Mouse (Mus musculus) layer of hippocampus, postnatal 25 days (tissue): ENCODE measurements around the gene Gramd1b. TPM values are rescaled to one million over a fixed set of nuclear protein-coding genes. Genes with fewer than 3 reads are reported as not detected.
A peak's percentile ranks its signal among the peaks of the same experiment; 100 is the strongest.

Experiments
- DNase-seq, 2 experiments: peaks; one replicate each; pipeline ENCODE4 v3.0.0; 2022; ENCODE audit warnings: mixed read lengths in 2 of 2, low spot score in 1 of 2; ENCODE audit errors: extremely low spot score in 1 of 2
- total RNA-seq, 2 experiments: library from RNA; stranded (reverse); gene quantifications; 2 replicates each; pipeline ENCODE4 v1.2.3; 2021

Gene Gramd1b
- total RNA-seq, 2 experiments from 2014 or later: 144 to 167 TPM

GRCm38 (mm10) chr9:40459304-40460280 is 71.6 kb downstream of the Gramd1b start:
- no peak for DNase-seq

DNA sequence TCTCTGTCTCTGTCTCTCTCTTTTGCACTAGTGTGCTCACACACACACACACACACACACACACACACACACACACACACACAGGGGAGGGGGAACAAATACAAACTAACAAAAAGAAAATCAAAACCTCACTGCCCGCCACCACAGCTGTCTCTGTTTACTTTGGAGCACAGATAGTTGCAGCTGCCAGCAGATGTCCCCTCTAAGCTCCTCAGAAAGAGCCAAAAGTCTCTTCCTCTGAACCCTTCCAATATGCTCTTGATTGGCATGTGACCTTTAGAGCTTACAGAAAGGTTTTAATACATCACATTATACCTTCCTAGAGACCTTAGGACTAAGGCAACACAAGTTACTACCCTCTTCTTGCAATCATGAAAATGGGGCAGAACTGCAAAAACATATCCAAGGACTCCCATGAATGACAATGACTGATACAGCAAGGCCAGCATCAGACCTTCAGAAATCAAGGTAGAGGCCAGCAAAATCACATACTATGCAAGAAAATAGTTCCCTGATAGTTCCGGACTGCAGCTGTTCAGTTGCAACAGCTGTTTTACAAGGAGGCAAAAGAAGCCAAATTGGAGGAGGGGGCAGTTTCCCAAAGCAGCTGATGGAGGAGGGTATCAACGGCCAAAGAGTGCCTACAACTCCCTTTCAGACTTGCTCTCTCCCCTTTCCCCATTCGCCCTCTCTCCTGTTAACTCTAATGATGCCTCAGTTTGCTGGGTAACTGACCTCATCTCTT is 72.5 kb downstream of the Gramd1b start:
- no peak for DNase-seq

DNA sequence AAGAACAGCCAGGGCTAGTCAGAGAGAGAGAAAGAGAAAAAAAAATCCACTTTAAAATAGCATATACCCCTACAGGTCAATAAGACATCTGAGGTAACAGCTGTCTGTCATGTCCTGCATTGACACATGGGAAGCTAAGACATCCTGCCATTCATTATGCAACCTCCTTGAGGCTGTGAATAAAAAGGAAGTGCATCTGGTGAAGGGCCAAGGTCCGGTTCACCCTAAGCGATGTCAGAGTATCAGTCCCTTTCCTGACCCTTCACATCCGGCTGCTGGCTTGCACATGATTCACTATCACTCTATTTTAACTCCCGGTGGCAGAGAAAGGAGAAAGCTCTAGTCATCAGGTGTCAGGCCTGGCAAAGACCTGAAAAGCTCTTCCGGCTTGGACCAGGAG is 73.7 kb downstream of the Gramd1b start:
- DNase-seq: no peak

DNA sequence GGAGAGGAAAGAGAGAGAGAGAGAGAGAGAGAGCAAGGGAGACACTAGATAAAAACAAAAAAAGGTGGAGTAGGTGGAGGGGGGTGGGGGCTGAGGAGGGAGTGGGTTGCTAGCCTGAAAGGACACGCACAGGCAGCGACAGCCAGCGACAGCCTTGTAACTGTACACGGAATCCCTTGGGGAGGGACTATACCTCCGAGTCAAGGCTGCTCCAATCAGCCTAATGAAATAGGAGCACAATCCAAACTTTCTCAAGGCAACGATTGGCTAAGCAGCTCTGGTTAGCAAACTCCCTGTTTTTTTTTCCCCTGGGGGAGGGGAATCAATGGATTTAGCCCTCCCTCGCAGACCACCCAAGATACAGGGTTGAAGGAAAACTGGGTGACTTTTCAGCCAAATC is 75.0 kb downstream of the Gramd1b start:
- no peak for DNase-seq

GRCm38 (mm10) chr9:40455336-40456185 is 75.6 kb downstream of the Gramd1b start:
- DNase-seq: peak; percentile 41 to 45

GRCm38 (mm10) chr9:40455020-40455335 is 76.2 kb downstream of the Gramd1b start:
- DNase-seq: no peak

DNA sequence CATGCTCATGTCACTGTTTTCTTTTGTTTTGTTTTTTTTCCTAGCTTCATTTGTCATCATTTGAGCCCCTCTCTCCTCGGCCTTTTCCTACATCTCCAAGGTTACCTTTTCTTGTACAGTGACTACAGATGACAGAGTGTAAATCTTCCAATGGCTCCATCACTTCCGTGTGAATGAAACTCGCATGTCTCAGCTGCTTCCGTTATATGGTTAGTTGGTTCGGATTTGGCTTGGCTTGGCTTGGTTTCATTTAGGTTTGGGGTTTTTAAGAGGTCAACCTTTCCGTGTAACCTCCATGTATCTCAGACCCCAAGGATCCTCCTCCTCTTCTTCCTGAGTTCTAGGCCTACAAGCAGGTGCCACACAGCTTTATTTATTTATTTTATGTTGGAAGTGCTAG is 77.3 kb downstream of the Gramd1b start:
- DNase-seq: no peak

- no peak for DNase-seq
Observed at GRCm38 (mm10) chr9:40452208-40452607, 79.0 kb downstream of the Gramd1b start.

GRCm38 (mm10) chr9:40450776-40451175 is 80.4 kb downstream of the Gramd1b start:
- no peak for DNase-seq

DNA sequence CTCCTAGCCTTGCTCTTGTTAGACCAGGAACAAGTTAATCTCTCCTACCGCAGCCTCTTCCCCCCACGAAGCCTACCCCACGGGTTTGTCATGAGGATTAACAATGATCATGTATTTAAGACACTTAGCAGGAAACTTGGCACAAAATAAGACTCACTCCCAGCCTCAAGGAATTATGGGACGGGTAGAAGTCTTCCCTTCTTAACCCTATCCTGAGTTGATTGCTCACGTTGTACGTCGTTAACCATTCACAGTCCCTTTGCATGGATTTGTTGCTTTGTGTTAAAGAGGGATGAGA is 80.8 kb downstream of the Gramd1b start:
- DNase-seq: no peak

DNA sequence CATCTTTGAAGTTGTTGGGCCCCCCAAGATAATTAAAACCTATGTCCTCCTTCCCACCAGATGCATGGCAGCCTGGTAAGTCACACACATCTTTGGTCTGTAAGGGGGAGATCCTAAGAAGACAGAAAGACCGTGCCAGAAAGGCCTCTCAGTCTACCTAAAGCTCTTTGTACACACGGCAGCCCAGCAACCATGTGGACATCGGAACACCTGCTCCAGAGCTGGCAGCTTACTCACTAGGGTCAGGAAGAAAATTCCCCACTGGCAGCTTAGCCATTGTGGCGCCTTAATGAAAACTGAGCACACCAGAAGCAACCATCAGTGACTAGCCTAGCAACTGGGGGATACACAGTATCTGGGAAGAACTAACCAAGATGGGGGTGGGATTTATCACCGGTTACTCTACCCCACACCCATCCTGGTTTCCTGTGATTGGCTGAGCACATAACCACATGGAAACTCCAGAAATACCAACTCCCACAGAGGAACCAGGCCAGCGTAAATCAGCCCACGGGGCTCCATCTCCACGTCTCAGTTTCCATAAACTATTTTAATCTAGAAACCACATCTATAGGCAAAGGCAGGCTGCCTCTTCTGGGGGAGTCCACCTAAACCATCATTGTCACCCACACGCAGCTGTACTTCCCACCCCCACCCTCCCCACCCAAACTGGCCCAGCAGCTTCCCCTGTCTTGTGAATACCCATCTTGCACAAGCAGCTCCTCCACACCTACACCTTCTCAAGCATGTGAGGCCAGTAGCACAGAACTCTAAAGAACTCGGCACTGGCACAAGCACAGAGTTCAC is 81.4 kb downstream of the Gramd1b start:
- no peak for DNase-seq

DNA sequence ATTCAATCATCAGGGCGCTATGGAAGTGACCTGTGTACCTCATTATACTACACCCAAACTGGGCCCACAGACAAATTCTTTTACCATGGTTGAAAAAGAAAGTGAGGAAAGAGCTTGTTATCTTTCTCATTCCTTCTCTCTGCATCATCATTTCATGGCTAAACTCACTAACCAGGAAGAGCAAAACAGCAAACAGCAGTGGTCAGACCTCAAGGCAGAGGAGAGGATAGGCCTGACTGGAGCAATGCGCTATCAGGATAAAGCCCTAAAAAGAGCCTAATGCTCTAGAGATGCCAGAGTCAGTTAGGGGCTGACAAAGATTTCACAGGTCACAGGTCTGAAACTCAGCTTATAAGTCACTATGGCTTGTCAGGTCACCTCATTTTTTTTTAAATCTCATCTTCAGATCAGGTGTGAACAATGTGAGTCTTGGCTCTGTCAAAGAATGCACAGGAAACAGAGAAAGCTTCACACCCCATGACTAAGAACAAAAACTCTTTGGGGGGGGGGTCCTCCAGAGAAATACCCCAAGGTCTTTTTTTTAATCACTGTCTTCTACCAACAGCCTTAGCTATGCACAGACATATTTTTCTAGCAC is 82.4 kb downstream of the Gramd1b start:
- no peak for DNase-seq

- no peak for DNase-seq
Observed at GRCm38 (mm10) chr9:40447265-40447664, 83.9 kb downstream of the Gramd1b start.

- DNase-seq: no peak
Observed at GRCm38 (mm10) chr9:40444961-40445360, 86.2 kb downstream of the Gramd1b start.

- DNase-seq: no peak
Observed at GRCm38 (mm10) chr9:40442784-40443183, 88.4 kb downstream of the Gramd1b start.

DNA sequence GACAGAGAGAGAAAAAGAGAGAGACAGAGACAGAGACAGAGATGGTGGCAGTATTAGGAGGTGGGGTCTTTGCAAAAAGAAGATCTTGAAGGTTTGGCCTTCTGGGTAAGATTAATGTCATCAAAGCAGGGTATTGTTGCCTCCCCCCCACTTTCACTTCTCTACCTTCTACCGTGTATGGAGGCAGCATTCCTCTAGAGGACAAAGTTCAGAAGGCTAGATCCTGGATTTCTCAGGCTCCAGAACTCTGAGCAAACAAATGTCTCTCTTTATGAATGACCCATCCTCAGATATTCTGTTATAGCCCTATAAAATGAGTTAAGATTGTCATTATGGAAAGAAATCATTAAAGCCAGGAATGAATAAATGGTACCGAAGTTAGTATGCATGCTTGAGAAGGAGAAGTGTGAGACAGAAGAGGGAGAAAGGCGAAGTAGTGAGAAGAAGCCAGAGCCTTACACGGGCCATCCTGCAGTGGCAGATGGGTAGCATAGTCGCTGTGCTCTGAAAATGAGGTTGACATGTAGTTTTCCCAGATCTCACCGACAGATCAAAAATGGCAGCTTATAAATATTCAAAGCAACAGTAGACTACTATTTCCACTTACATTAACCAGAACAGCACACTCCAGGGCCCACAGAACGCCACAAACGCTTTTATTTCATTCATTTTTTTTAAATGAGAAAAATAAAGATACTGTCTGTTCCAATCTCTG is 91.1 kb downstream of the Gramd1b start:
- DNase-seq: no peak

DNA sequence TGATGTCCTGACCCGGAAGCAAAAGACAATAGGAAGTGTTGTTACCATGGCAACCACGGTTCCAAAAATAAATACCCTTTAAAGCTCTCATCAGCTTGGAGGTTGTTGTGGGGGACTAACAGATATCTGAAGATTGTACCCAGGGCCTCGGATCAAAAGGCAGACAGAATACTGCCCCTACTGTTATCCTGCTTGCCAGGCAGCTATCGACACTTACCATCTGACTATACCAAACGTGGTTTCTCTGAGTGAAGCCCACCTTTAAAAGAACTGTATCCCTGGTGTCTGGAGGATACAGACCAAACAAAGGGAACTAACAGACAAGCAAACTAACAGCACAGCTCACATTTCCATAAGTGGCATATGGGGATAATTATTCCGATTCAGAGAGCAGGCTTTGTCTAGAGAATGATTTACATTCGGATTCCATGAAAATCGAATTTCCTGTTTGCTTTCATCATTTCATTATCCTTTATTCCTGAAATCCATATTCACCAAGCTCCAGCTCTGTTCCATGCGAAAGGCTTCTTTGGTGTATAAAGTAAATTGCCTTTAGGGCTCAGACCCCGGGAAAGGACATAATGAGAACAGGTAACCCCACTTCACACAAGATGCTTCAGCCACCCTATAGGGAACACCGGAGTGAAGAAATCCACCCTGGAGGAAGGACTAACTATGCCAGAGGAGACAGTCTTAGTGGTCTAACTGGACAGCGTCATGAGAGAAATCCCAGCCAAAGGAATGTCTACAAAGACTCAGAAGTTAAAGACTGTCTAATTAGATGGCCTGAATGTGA is 92.3 kb downstream of the Gramd1b start:
- no peak for DNase-seq

GRCm38 (mm10) chr9:40437891-40438290 is 93.3 kb downstream of the Gramd1b start:
- no peak for DNase-seq
